Mouse (Mus musculus) myocyte (in vitro differentiated cells): Measurements from ENCODE around the gene Gm13889.

Source experiments
- CEBPB ChIP-seq: IDR thresholded peaks from 2 replicates; pipeline ENCODE4 v1.6.1; 2011; ENCODE audit warnings: mild to moderate bottlenecking, moderate library complexity; ENCODE audit not compliant: poor library complexity, insufficient read depth, severe bottlenecking
- MAX ChIP-seq: IDR thresholded peaks from one replicate; pipeline ENCODE4 v1.6.1; 2011; ENCODE audit warnings: low read depth, mild to moderate bottlenecking, control low read depth
- POLR2A ChIP-seq: IDR thresholded peaks from one replicate; pipeline ENCODE4 v1.6.1; 2011; ENCODE audit warnings: low read depth, mild to moderate bottlenecking, control low read depth, moderate library complexity; ENCODE audit not compliant: insufficient read length
- USF1 ChIP-seq: IDR thresholded peaks from one replicate; pipeline ENCODE4 v1.6.1; 2011; ENCODE audit warnings: low read depth, mild to moderate bottlenecking, control low read depth, moderate library complexity

GRCm38 (mm10) chr2:93927701-93928437 lies 29.1 kb downstream of the Gm13889 start:
- TF ChIP-seq POLR2A (no peak), CEBPB (no peak), USF1 (no peak), MAX (no peak)
